Mouse (Mus musculus) forebrain, postnatal 0 days (tissue): Measurements from ENCODE around the gene Sema4a. TPM values are rescaled to one million over a fixed set of nuclear protein-coding genes. Genes with fewer than 3 reads are reported as not detected.

Source experiments
- ATAC-seq: fragments of 200-750 bp; cut with Nextera tagmentation; 2 replicates; pipeline ENCODE4 v1.8.0; 2017; ENCODE audit warnings: mild to moderate bottlenecking, moderate library complexity
- DNase-seq: peaks from one replicate; pipeline ENCODE4 v3.0.0-alpha.2; 2015
- H3K27ac ChIP-seq: fragments of 300-500 bp; sonication (generic); 2 replicates; pipeline ENCODE4 v1.5.1; 2014; ENCODE audit warnings: low read depth, mild to moderate bottlenecking, antibody characterized with exemption, low read length, moderate library complexity, mixed read lengths
- H3K27me3 ChIP-seq: fragments of 300-500 bp; sonication (generic); 2 replicates; pipeline ENCODE4 v1.6.1; 2014; ENCODE audit warnings: mild to moderate bottlenecking, low read length, mixed read lengths; ENCODE audit not compliant: insufficient read depth
- H3K36me3 ChIP-seq: fragments of 300-500 bp; sonication (generic); 2 replicates; pipeline ENCODE4 v1.6.1; 2014; ENCODE audit warnings: mild to moderate bottlenecking, moderate library complexity; ENCODE audit not compliant: insufficient read depth
- H3K4me1 ChIP-seq: fragments of 300-500 bp; sonication (generic); 2 replicates; pipeline ENCODE4 v1.6.1; 2014; ENCODE audit warnings: antibody characterized with exemption; ENCODE audit not compliant: insufficient read depth
- H3K4me2 ChIP-seq: fragments of 300-500 bp; sonication (generic); 2 replicates; pipeline ENCODE4 v1.6.1; 2014; ENCODE audit warnings: low read depth, mild to moderate bottlenecking, moderate library complexity
- H3K4me3 ChIP-seq: fragments of 300-500 bp; sonication (generic); 2 replicates; pipeline ENCODE4 v1.5.1; 2014; ENCODE audit warnings: low read depth, low read length, mixed read lengths
- H3K9ac ChIP-seq: fragments of 300-500 bp; sonication (generic); 2 replicates; pipeline ENCODE4 v1.6.1; 2014; ENCODE audit warnings: mild to moderate bottlenecking
- H3K9me3 ChIP-seq: fragments of 300-500 bp; sonication (generic); 2 replicates; pipeline ENCODE4 v1.6.1; 2016; ENCODE audit warnings: low read length
- CTCF ChIP-seq: sonication (generic); IDR thresholded peaks from 2 replicates; pipeline ENCODE4 v1.5.1; 2016; ENCODE audit warnings: antibody characterized with exemption, control low read depth, low read depth
- WGBS: fragments of 180-500 bp; shearing (Covaris S2); extraction: QIAGEN DNeasy Blood & Tissue Kit; methylation state at CpG from one replicate; pipeline ENCODE4 v1.1.7; 2014; 5-methylcytosine and 5-hydroxymethylcytosine counted together
- polyA plus RNA-seq: library from polyadenylated mRNA; unstranded; fragments of >200 nt; fragmentation: Nextera tagmentation; extraction: Ambion mirVana; gene quantifications from 2 replicates; pipeline ENCODE4 v1.2.1, GENCODE M21; 2015
- total RNA-seq: library from RNA; depleted of rRNA; stranded (reverse); fragments of >200 nt; gene quantifications from 2 replicates; pipeline ENCODE4 v1.2.3, GENCODE M21; 2014

The Sema4a gene
- total and polyA plus RNA-seq, 2 experiments from 2014 or later = 25.8 to 31.5 TPM

GRCm38 (mm10) chr3:88479828-88480227 lies 18.8 kb upstream of the Sema4a start:
- Histone ChIP-seq H3K9ac (no peak overlapping the region), H3K27ac (no peak overlapping the region), H3K4me3 (no peak overlapping the region), H3K4me2 (no peak overlapping the region), H3K4me1 (no peaks in the 10 kb centered on the region), H3K36me3 (peaks cover 16% of the 10 kb centered on the region; the same call in 1 of the 2 replicates), H3K27me3 (peaks cover 10% of the 10 kb centered on the region), H3K9me3 (no peaks in the 10 kb centered on the region)
- TF ChIP-seq CTCF = no peak
- ATAC-seq (no peak), DNase-seq (no peak)
- WGBS = 86% methylated on average over 4 of the region's 4 CpGs

- ATAC-seq (no peak), DNase-seq (no peak)
- peaks cover 5% of the 10 kb centered on the region for H3K27me3 ChIP-seq
- WGBS = 58% methylated on average over 3 of the region's 3 CpGs
- no peak overlapping the region for H3K9ac ChIP-seq
- TF ChIP-seq CTCF = no peak
- H3K4me2 ChIP-seq = no peak overlapping the region
- H3K4me3 ChIP-seq = no peak overlapping the region
- no peak overlapping the region for H3K27ac ChIP-seq
- H3K36me3 ChIP-seq = peaks cover 11% of the 10 kb centered on the region; the same call in 1 of the 2 replicates
- H3K4me1 ChIP-seq = no peaks in the 10 kb centered on the region
- no peaks in the 10 kb centered on the region for H3K9me3 ChIP-seq
Measured at GRCm38 (mm10) chr3:88479163-88479562, 18.2 kb upstream of the Sema4a start.

- WGBS = under 1% methylated on average over 8 of the region's 8 CpGs
Measured at GRCm38 (mm10) chr3:88477735-88478134, 16.8 kb upstream of the Sema4a start.

GRCm38 (mm10) chr3:88476403-88476802 lies 15.4 kb upstream of the Sema4a start:
- Histone ChIP-seq H3K27me3 (no peaks in the 10 kb centered on the region), H3K27ac (no peak overlapping the region), H3K4me1 (no peaks in the 10 kb centered on the region), H3K4me2 (no peak overlapping the region), H3K36me3 (peaks cover 3% of the 10 kb centered on the region; the same call in 1 of the 2 replicates), H3K9ac (no peak overlapping the region), H3K9me3 (no peaks in the 10 kb centered on the region), H3K4me3 (no peak overlapping the region)
- DNase-seq (no peak), ATAC-seq (no peak)
- WGBS = 66% methylated on average over 6 of the region's 6 CpGs
- TF ChIP-seq CTCF = no peak

More at GRCm38 (mm10) chr3:88477735-88478134, 16.8 kb upstream of the Sema4a start:
- Histone ChIP-seq H3K9me3 (no peaks in the 10 kb centered on the region), H3K9ac (no peak overlapping the region), H3K4me2 (no peak overlapping the region), H3K4me1 (no peaks in the 10 kb centered on the region), H3K36me3 (peaks cover 6% of the 10 kb centered on the region; the same call in 1 of the 2 replicates), H3K4me3 (no peak overlapping the region), H3K27ac (no peak overlapping the region), H3K27me3 (no peaks in the 10 kb centered on the region)
- TF ChIP-seq CTCF = peak; percentile 89
- ATAC-seq = peak; percentile 89
- DNase-seq = peak; percentile 81

GRCm38 (mm10) chr3:88473571-88473970 lies 12.6 kb upstream of the Sema4a start:
- DNase-seq (no peak), ATAC-seq (no peak)
- H3K27me3 ChIP-seq = no peaks in the 10 kb centered on the region
- H3K9me3 ChIP-seq = no peaks in the 10 kb centered on the region
- 57% methylated on average over 1 of the region's 1 CpGs for WGBS
- H3K4me1 ChIP-seq = no peaks in the 10 kb centered on the region
- no peak overlapping the region for H3K9ac ChIP-seq
- H3K4me3 ChIP-seq = no peak overlapping the region
- no peaks in the 10 kb centered on the region for H3K36me3 ChIP-seq
- no peak for TF ChIP-seq CTCF
- no peak overlapping the region for H3K4me2 ChIP-seq
- H3K27ac ChIP-seq = no peak overlapping the region

- H3K27ac ChIP-seq = no peak overlapping the region
- H3K9me3 ChIP-seq = no peaks in the 10 kb centered on the region
- H3K36me3 ChIP-seq = no peaks in the 10 kb centered on the region
- peak; percentile 59 for DNase-seq
- no peak overlapping the region for H3K4me2 ChIP-seq
- ATAC-seq = peak; percentile 69
- no peak for TF ChIP-seq CTCF
- no peak overlapping the region for H3K9ac ChIP-seq
- no peaks in the 10 kb centered on the region for H3K4me1 ChIP-seq
- 10% methylated on average over 5 of the region's 5 CpGs for WGBS
- no peak overlapping the region for H3K4me3 ChIP-seq
- H3K27me3 ChIP-seq = no peaks in the 10 kb centered on the region
Measured at GRCm38 (mm10) chr3:88473020-88473419, 12.0 kb upstream of the Sema4a start.

- H3K27ac ChIP-seq = no peak overlapping the region
- no peaks in the 10 kb centered on the region for H3K9me3 ChIP-seq
- H3K36me3 ChIP-seq = no peaks in the 10 kb centered on the region
- no peak for TF ChIP-seq CTCF
- DNase-seq = no peak
- no peak overlapping the region for H3K4me3 ChIP-seq
- ATAC-seq = no peak
- H3K9ac ChIP-seq = no peak overlapping the region
- no peaks in the 10 kb centered on the region for H3K4me1 ChIP-seq
- 67% methylated on average over 10 of the region's 10 CpGs for WGBS
- no peaks in the 10 kb centered on the region for H3K27me3 ChIP-seq
- no peak overlapping the region for H3K4me2 ChIP-seq
Measured at GRCm38 (mm10) chr3:88470943-88471479, 10.0 kb upstream of the Sema4a start.
